Mouse (Mus musculus) cerebellum, postnatal 14 days (tissue): ENCODE data around the gene Nfya.

Experiments
- DNase-seq, 2 experiments: peaks; one replicate each; pipeline ENCODE4 v3.0.0; 2021; ENCODE audit warnings: mixed read lengths in 2 of 2

The Nfya gene

DNA sequence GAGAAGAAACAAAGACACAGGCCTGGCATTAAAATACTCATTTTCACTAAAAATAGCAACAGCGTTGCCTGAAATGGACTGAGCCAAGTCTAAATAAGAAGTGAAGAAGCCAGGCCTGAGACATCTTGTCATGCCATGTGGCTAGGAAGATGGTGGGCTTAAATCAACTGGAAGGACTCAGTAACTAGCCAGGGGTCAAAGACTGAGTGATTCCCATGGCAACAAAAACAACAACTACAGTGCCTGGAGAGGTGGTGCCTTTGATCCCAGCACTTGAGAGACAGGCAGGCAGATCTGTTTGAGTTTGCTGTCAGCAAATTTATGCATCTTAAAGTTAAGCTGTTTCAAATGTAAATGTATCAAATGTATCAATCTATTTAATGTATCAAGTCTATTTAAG lies 69.4 kb downstream of the Nfya start:
- DNase-seq, result no peak
